Mouse (Mus musculus): ENCODE measurements around the gene Rps6ka5.
A peak's percentile ranks its signal among the peaks of the same experiment; 100 is the strongest.

The Rps6ka5 gene

GRCm38 (mm10) chr12:100724606-100725457 is 2.0 kb downstream of the Rps6ka5 start:
- DNase-seq (ENCODE audit: low spot score) = peak; percentile 100

GRCm38 (mm10) chr12:100724182-100724581 is 2.6 kb downstream of the Rps6ka5 start:
- no peak for DNase-seq (ENCODE audit: low spot score)

GRCm38 (mm10) chr12:100720801-100721200 is 6.0 kb downstream of the Rps6ka5 start:
- DNase-seq (ENCODE audit: low spot score) = no peak

GRCm38 (mm10) chr12:100717446-100717845 is 9.3 kb downstream of the Rps6ka5 start:
- DNase-seq (ENCODE audit: low spot score) = no peak

- DNase-seq (ENCODE audit: low spot score) = no peak
Observed at GRCm38 (mm10) chr12:100716969-100717368, 9.8 kb downstream of the Rps6ka5 start.

GRCm38 (mm10) chr12:100711819-100712218 is 15.0 kb downstream of the Rps6ka5 start:
- DNase-seq (ENCODE audit: low spot score) = no peak

- DNase-seq (ENCODE audit: low spot score) = no peak
Observed at GRCm38 (mm10) chr12:100711116-100711691, 15.6 kb downstream of the Rps6ka5 start.

- no peak for DNase-seq (ENCODE audit: low spot score)
Observed at GRCm38 (mm10) chr12:100710432-100710831, 16.4 kb downstream of the Rps6ka5 start.

GRCm38 (mm10) chr12:100707312-100707711 is 19.5 kb downstream of the Rps6ka5 start:
- DNase-seq (ENCODE audit: low spot score) = no peak

GRCm38 (mm10) chr12:100705057-100705722 is 21.6 kb downstream of the Rps6ka5 start:
- no peak for DNase-seq (ENCODE audit: low spot score)

- DNase-seq (ENCODE audit: low spot score) = no peak
Observed at GRCm38 (mm10) chr12:100698019-100698418, 28.8 kb downstream of the Rps6ka5 start.

GRCm38 (mm10) chr12:100696621-100697020 is 30.2 kb downstream of the Rps6ka5 start:
- DNase-seq (ENCODE audit: low spot score) = no peak

GRCm38 (mm10) chr12:100695252-100695651 is 31.5 kb downstream of the Rps6ka5 start:
- no peak for DNase-seq (ENCODE audit: low spot score)

GRCm38 (mm10) chr12:100692208-100692607 is 34.6 kb downstream of the Rps6ka5 start:
- no peak for DNase-seq (ENCODE audit: low spot score)

- DNase-seq (ENCODE audit: low spot score) = no peak
Observed at GRCm38 (mm10) chr12:100690444-100690843, 36.3 kb downstream of the Rps6ka5 start.

- DNase-seq (ENCODE audit: low spot score) = no peak
Observed at GRCm38 (mm10) chr12:100688177-100688576, 38.6 kb downstream of the Rps6ka5 start.

- no peak for DNase-seq (ENCODE audit: low spot score)
Observed at GRCm38 (mm10) chr12:100687001-100687400, 39.8 kb downstream of the Rps6ka5 start.

GRCm38 (mm10) chr12:100681752-100682151 is 45.0 kb downstream of the Rps6ka5 start:
- DNase-seq (ENCODE audit: low spot score) = no peak

GRCm38 (mm10) chr12:100681241-100681640 is 45.5 kb downstream of the Rps6ka5 start:
- DNase-seq (ENCODE audit: low spot score) = no peak

GRCm38 (mm10) chr12:100680676-100681075 is 46.1 kb downstream of the Rps6ka5 start:
- DNase-seq (ENCODE audit: low spot score) = no peak

GRCm38 (mm10) chr12:100670647-100671199 is 56.1 kb downstream of the Rps6ka5 start:
- DNase-seq (ENCODE audit: low spot score) = no peak

GRCm38 (mm10) chr12:100665294-100665693 is 61.5 kb downstream of the Rps6ka5 start:
- no peak for DNase-seq (ENCODE audit: low spot score)

GRCm38 (mm10) chr12:100660076-100660475 is 66.7 kb downstream of the Rps6ka5 start:
- DNase-seq (ENCODE audit: low spot score) = no peak
